Mouse (Mus musculus) ES-E14 (cell line): ENCODE measurements around the gene Gm43518. TPM values are rescaled to one million over a fixed set of nuclear protein-coding genes. Genes with fewer than 3 reads are reported as not detected.

Experiments used
- DNase-seq: peaks from one replicate; pipeline ENCODE4 v3.0.0-alpha.2; 2013; ENCODE audit warnings: low read depth, low spot score
- H3K27ac ChIP-seq: 2 replicates; pipeline ENCODE4 v1.5.1; 2012; ENCODE audit warnings: low read depth, mild to moderate bottlenecking, low read length, moderate library complexity, mixed read lengths; ENCODE audit not compliant: poor library complexity, insufficient read depth, severe bottlenecking
- H3K36me3 ChIP-seq: 2 replicates; pipeline ENCODE4 v1.6.1; 2012; ENCODE audit warnings: mild to moderate bottlenecking, low read length, moderate library complexity, mixed read lengths; ENCODE audit not compliant: control insufficient read depth, poor library complexity, insufficient read depth, severe bottlenecking
- H3K4me1 ChIP-seq, 2 experiments: fragments of 150-350 bp in 1 of 2; sonication (generic) in 1 of 2; 2 replicates each; pipeline ENCODE4 v1.6.1; 2012; ENCODE audit warnings: low read length in 2 of 2, mild to moderate bottlenecking in 1 of 2, mixed read lengths in 1 of 2; ENCODE audit not compliant: control insufficient read depth in 2 of 2, insufficient read depth in 2 of 2, poor library complexity in 1 of 2
- H3K4me3 ChIP-seq, 2 experiments: fragments of 150-350 bp in 1 of 2; sonication (generic) in 1 of 2; 2 replicates each; pipeline ENCODE4 v1.5.1; 2012; ENCODE audit warnings: low read length in 2 of 2, low read depth in 1 of 2, mild to moderate bottlenecking in 1 of 2, mixed read lengths in 1 of 2; ENCODE audit not compliant: insufficient read depth in 1 of 2, poor library complexity in 1 of 2, severe bottlenecking in 1 of 2
- H3K9ac ChIP-seq: 2 replicates; pipeline ENCODE4 v1.6.1; 2012; ENCODE audit warnings: low read depth, mild to moderate bottlenecking, low read length, mixed read lengths; ENCODE audit not compliant: poor library complexity, insufficient read depth, severe bottlenecking
- H3K9me3 ChIP-seq: fragments of 150-350 bp; sonication (generic); 2 replicates; pipeline ENCODE4 v1.6.1; 2012; ENCODE audit warnings: low read depth, mild to moderate bottlenecking, low read length; ENCODE audit not compliant: control insufficient read depth, insufficient read depth
- CHD2 ChIP-seq: IDR thresholded peaks from 2 replicates; pipeline ENCODE4 v1.6.1; 2014; ENCODE audit warnings: mild to moderate bottlenecking, low read depth, low read length, inconsistent platforms
- HCFC1 ChIP-seq: IDR thresholded peaks from 2 replicates; pipeline ENCODE4 v1.6.1; 2012; ENCODE audit warnings: low read length, inconsistent platforms, borderline replicate concordance; ENCODE audit not compliant: insufficient read depth
- MAFK ChIP-seq: IDR thresholded peaks from 2 replicates; pipeline ENCODE4 v1.6.1; 2014; ENCODE audit warnings: mild to moderate bottlenecking, low read depth, low read length, inconsistent platforms; ENCODE audit not compliant: insufficient read depth
- ZC3H11A ChIP-seq: IDR thresholded peaks from 2 replicates; pipeline ENCODE4 v1.6.1; 2012; ENCODE audit warnings: low read depth, mild to moderate bottlenecking, inconsistent platforms, low read length, borderline replicate concordance
- ZNF384 ChIP-seq: IDR thresholded peaks from 2 replicates; pipeline ENCODE4 v1.6.1; 2012; ENCODE audit warnings: low read depth, low read length, inconsistent platforms
- in situ Hi-C, 2 experiments: fragments of 600-800 bp; cut with MboI; formaldehyde crosslinking; loops; one replicate each; pipeline ENCODE4 v1.15.1; 2025; ENCODE audit warnings: low sequenced_read_pairs in 2 of 2, inconsistent platforms in 1 of 2; ENCODE audit not compliant: unreplicated experiment in 2 of 2
- total RNA-seq: library from RNA; depleted of rRNA; stranded (reverse); fragments of 300-350 nt; gene quantifications from 2 replicates; pipeline ENCODE4 v1.2.3, GENCODE M21; 2012

The Gm43518 gene
- total RNA-seq, 1 experiment = not detected

DNA sequence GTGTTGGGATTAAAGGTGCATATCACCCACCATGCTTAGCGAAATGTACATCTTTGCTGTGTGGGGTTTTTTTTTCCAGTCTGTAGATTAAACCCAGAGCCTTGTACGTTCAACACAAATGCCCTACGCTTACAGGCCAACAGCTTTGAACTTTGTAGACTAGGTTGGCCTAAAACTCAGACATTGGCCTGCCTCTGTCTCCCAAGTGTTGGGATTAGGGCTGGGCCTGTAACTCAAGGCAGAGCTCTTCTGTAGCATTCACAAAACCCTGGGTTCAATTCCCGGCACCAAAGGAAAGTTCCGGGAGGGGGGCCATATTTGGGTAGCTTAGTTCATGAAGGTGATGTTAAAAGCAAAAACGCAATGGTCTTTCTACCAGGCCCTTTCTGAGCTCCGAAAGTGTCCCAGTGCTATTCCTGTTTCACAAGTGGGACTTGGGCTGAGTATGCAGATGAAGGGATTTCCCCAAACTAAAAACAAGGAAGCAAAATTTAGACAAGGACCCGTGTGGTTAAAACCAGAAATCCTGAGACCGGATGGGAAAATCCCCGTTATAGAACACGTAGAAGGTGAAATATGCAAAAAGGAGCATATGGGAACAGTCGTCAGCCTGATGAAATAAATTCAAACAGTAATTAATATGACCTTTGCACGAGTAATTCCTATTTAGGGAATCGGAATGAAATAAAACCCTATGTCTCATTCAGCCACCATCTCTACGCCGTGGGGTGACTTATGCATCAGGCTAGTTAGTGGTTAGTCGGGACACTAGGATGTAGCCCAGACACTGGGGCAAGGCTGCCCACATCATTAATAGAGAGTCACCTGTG lies 20.9 kb upstream of the Gm43518 start:
- peaks cover 21% of the 10 kb centered on the region for H3K36me3 ChIP-seq
- H3K27ac ChIP-seq = no peak overlapping the region
- TF ChIP-seq ZNF384 (no peak), CHD2 (no peak), MAFK (no peak), HCFC1 (no peak), ZC3H11A (no peak)
- H3K9me3 ChIP-seq = no peaks in the 10 kb centered on the region
- in situ Hi-C loops = no loop called here
- no peak overlapping the region for H3K4me3 ChIP-seq
- H3K9ac ChIP-seq = no peak overlapping the region; the same call in 1 of the 2 replicates
- no peak for DNase-seq
- H3K4me1 ChIP-seq = peaks cover 0 to 4% of the 10 kb centered on the region in 2 experiments; a peak in 1 of 4 replicates

DNA sequence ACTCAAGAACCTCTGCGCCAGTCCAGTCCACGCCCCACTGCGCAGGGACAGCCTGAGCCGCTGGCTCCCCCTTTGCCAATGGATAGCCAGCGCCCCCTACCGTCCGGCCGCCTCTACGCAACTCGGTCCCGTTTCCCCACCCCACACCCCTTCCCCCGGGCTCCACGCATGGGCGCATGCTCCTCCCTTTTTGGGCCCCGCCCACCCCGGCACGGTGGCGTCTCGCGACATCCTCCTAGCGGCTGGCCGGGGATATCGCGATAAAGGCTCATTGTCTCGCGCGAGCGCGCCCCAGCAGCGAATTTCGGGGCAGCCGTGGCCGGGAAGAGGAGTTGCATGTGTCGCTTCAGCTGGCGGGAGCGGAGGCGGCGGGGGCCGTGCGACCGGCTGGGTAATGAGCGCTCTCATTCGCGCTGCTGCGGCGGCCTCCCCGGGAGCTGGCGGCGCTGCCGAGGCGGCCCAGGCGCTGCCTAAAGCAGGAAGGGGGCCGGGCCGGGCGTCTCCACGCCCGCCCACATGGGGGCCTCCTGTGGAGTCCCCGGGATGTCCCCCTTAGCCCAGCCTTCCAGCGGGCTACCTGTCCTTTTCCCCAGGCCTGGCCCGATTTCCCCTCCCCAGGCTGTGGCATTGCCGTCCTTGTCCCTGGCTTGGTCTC lies 20.1 kb upstream of the Gm43518 start, which contains the start of gene Denr:
TSS of gene Denr (plus strand) at position 200 of the 655 bp plus-strand sequence.
- in situ Hi-C loops = no loop called here
- TF ChIP-seq HCFC1 (peak; percentile 48; the same call in 1 of the 2 replicates), CHD2 (peak; percentile 100), MAFK (no peak), ZC3H11A (peak; percentile 43; the same call in 1 of the 2 replicates), ZNF384 (no peak)
- DNase-seq = peak; percentile 95

GRCm38 (mm10) chr5:123907631-123907977 lies 19.6 kb upstream of the Gm43518 start:
- peaks cover 23% of the 10 kb centered on the region for H3K36me3 ChIP-seq
- peak overlapping the region; percentile 67 to 91 for H3K4me3 ChIP-seq
- DNase-seq = no peak
- peaks cover 0 to 4% of the 10 kb centered on the region in 2 experiments; a peak in 1 of 4 replicates for H3K4me1 ChIP-seq
- TF ChIP-seq ZC3H11A (no peak), CHD2 (no peak), HCFC1 (no peak), MAFK (no peak)
- H3K9ac ChIP-seq = peak overlapping the region; percentile 97
- no peaks in the 10 kb centered on the region for H3K9me3 ChIP-seq
- no peak overlapping the region for H3K27ac ChIP-seq
- in situ Hi-C loops = no loop called here

More for the DNA sequence above, 20.1 kb upstream of the Gm43518 start, which contains the start of gene Denr:
- peak within 1 kb of the TSS; percentile 67 to 91 for H3K4me3 ChIP-seq
- peaks cover 21% of the 10 kb centered on the region for H3K36me3 ChIP-seq
- H3K9ac ChIP-seq = peak within 1 kb of the TSS; percentile 97
- H3K9me3 ChIP-seq = no peaks in the 10 kb centered on the region
- peak within 1 kb of the TSS; percentile 77 for H3K27ac ChIP-seq
- peaks cover 0 to 4% of the 10 kb centered on the region in 2 experiments; a peak in 1 of 4 replicates for H3K4me1 ChIP-seq

GRCm38 (mm10) chr5:123914852-123915251 lies 12.4 kb upstream of the Gm43518 start:
- H3K9me3 ChIP-seq = no peaks in the 10 kb centered on the region
- no peak overlapping the region for H3K27ac ChIP-seq
- no peaks in the 10 kb centered on the region; a peak in 1 of 4 replicates for H3K4me1 ChIP-seq
- in situ Hi-C loops = no loop called here
- TF ChIP-seq ZC3H11A (no peak), ZNF384 (no peak), CHD2 (no peak), MAFK (no peak), HCFC1 (no peak)
- H3K4me3 ChIP-seq = no peak overlapping the region
- no peak for DNase-seq
- peaks cover 24% of the 10 kb centered on the region for H3K36me3 ChIP-seq
- H3K9ac ChIP-seq = no peak overlapping the region
